Mouse (Mus musculus) CH12.LX (cell line): ENCODE results near the gene Adra1b.

ENCODE experiments used
- CTCF ChIP-seq, 2 experiments: IDR thresholded peaks in 1 of 2; conservative IDR thresholded peaks in 1 of 2; 2 replicates each; pipeline ENCODE4 v1.5.1; 2011 to 2012; ENCODE audit warnings: low read depth in 2 of 2, low read length in 2 of 2, improper control_type of control experiment in 1 of 2, inconsistent platforms in 1 of 2, mild to moderate bottlenecking in 1 of 2, moderate library complexity in 1 of 2
- JUND ChIP-seq: conservative IDR thresholded peaks from 2 replicates; pipeline ENCODE4 v1.6.1; 2011; ENCODE audit warnings: low read depth, low read length, improper control_type of control experiment
- KAT2A ChIP-seq: IDR thresholded peaks from 2 replicates; pipeline ENCODE4 v1.6.1; 2012; ENCODE audit warnings: low read length, improper control_type of control experiment, inconsistent platforms; ENCODE audit not compliant: insufficient replicate concordance
- MAX ChIP-seq: IDR thresholded peaks from 2 replicates; pipeline ENCODE4 v1.6.1; 2011; ENCODE audit warnings: low read length, improper control_type of control experiment
- MAZ ChIP-seq: IDR thresholded peaks from 2 replicates; pipeline ENCODE4 v1.6.1; 2012; ENCODE audit warnings: low read depth, mild to moderate bottlenecking, inconsistent platforms, low read length, improper control_type of control experiment, moderate library complexity

DNA sequence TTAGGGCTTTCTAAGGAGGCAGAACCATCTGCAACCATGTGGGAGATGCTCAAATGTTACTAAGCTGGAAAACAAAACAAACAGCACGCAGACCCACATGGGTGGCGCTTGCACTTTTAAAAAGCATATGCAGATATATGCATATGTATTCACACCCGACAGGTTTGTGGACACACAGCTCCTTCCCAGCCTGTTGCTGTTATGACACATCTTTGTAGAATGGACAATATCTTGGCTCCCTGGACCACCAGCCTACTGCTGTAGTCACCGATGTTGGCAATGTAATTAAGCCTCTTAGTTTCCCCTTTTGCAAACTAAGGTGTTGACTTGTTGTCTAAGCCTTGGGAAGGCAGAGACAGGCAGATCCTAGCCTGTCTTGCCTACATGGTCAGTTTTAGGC lies 32.0 kb upstream of the Adra1b start:
- TF ChIP-seq MAZ (no peak), JUND (no peak), MAX (no peak), CTCF (conservative IDR thresholded peaks at IDR 0.05 in 1 of 2, IDR thresholded peaks at IDR 0.05 in 1 of 2; ENCODE audit: low read depth in 2 of 2, low read length in 2 of 2) (no peak), KAT2A (no peak)
